Mouse (Mus musculus): Measurements from ENCODE around the gene 4930430F08Rik. TPM values are rescaled to one million over a fixed set of nuclear protein-coding genes. Genes with fewer than 3 reads are reported as not detected.

Gene 4930430F08Rik
- total RNA-seq, 1 experiment, result 20.7 TPM

DNA sequence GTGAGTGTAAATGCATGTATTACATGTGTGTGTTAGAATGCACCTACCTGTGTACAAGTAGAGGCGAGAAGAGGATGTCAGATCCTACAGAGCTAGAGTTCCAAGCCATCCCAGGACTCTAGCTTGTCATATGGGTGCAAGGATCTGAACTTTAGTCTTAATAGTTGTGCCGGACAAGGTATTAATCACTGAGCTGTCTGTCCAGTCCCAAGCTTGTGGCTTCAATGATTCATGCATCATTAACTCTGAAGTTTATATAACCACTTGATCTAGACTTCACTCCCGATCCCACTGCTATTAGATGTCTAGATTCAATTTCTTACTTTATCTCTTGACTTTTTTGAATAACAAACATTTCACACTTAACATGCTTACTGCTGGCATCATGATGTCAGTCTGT, 8.1 kb upstream of the 4930430F08Rik start:
- no peak overlapping the region for H3K27ac ChIP-seq (ENCODE audit: insufficient read depth, low read depth, low read length, poor library complexity, severe bottlenecking)
- no peak overlapping the region for H3K9ac ChIP-seq (ENCODE audit: insufficient read depth, low read depth, low read length, poor library complexity, severe bottlenecking)
- H3K4me1 ChIP-seq (ENCODE audit: control insufficient read depth in 2 of 2, insufficient read depth in 2 of 2, low read length in 2 of 2, poor library complexity in 1 of 2), result no peaks in the 10 kb centered on the region
- no peak for DNase-seq (ENCODE audit: low read depth, low spot score)
- no peaks in the 10 kb centered on the region for H3K36me3 ChIP-seq (ENCODE audit: control insufficient read depth, insufficient read depth, low read length, poor library complexity, severe bottlenecking)
- in situ Hi-C loops (cut with MboI; ENCODE audit: low sequenced_read_pairs in 2 of 2, unreplicated experiment in 2 of 2), result no loop called here
- H3K4me3 ChIP-seq (ENCODE audit: insufficient read depth in 1 of 2, low read depth in 1 of 2, low read length in 2 of 2, poor library complexity in 1 of 2, severe bottlenecking in 1 of 2), result no peak overlapping the region
- no peak for TF ChIP-seq ZNF384 (IDR thresholded peaks at IDR 0.05; ENCODE audit: low read depth, low read length)
- H3K9me3 ChIP-seq (ENCODE audit: control insufficient read depth, insufficient read depth, low read depth, low read length), result no peaks in the 10 kb centered on the region

GRCm38 (mm10) chr10:100588932-100589388, 1.3 kb downstream of the 4930430F08Rik start:
- DNase-seq (ENCODE audit: low read depth, low spot score), result peak; percentile 70
- in situ Hi-C loops (cut with MboI; ENCODE audit: low sequenced_read_pairs in 2 of 2, unreplicated experiment in 2 of 2), result no loop called here
- Histone ChIP-seq H3K9ac (ENCODE audit: insufficient read depth, low read depth, low read length, poor library complexity, severe bottlenecking) (peak overlapping the region; percentile 73), H3K4me1 (ENCODE audit: control insufficient read depth in 2 of 2, insufficient read depth in 2 of 2, low read length in 2 of 2, poor library complexity in 1 of 2) (0 out of 4 replicates have a peak, but pooled peaks cover 0 to 1% of the 10 kb centered on the region in 2 experiments), H3K36me3 (ENCODE audit: control insufficient read depth, insufficient read depth, low read length, poor library complexity, severe bottlenecking) (peaks cover 10% of the 10 kb centered on the region), H3K27ac (ENCODE audit: insufficient read depth, low read depth, low read length, poor library complexity, severe bottlenecking) (no peak overlapping the region), H3K4me3 (ENCODE audit: insufficient read depth in 1 of 2, low read depth in 1 of 2, low read length in 2 of 2, poor library complexity in 1 of 2, severe bottlenecking in 1 of 2) (peak overlapping the region; percentile 79 to 86), H3K9me3 (ENCODE audit: control insufficient read depth, insufficient read depth, low read depth, low read length) (peaks cover 9% of the 10 kb centered on the region)
- TF ChIP-seq ZC3H11A (IDR thresholded peaks at IDR 0.05; ENCODE audit: borderline replicate concordance, low read depth, low read length) (no peak), CHD2 (IDR thresholded peaks at IDR 0.05; ENCODE audit: low read depth, low read length) (no peak), ZNF384 (IDR thresholded peaks at IDR 0.05; ENCODE audit: low read depth, low read length) (no peak), HCFC1 (IDR thresholded peaks at IDR 0.05; ENCODE audit: borderline replicate concordance, insufficient read depth, low read length) (peak; percentile 89), MAFK (IDR thresholded peaks at IDR 0.05; ENCODE audit: insufficient read depth, low read depth, low read length) (no peak)

DNA sequence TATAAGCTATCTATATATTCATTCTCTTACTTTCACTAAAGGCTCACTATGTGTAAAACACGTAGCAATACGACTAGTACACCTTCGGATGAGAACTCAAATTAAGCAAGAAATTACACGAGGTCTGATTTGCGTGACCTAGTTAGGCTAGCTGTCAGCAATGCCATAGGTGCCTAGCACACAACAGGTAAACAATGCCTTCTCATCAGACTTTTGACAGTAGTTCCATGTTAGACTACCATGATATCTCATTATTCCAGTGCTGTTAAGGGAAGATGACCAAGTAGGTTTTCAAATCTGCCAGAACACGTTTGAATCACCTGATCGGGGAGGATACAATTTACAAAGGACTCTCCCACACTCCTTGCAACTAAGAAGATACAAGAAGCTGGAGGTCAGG, 1.7 kb downstream of the 4930430F08Rik start:
- Histone ChIP-seq H3K27ac (ENCODE audit: insufficient read depth, low read depth, low read length, poor library complexity, severe bottlenecking) (no peak overlapping the region), H3K4me3 (ENCODE audit: insufficient read depth in 1 of 2, low read depth in 1 of 2, low read length in 2 of 2, poor library complexity in 1 of 2, severe bottlenecking in 1 of 2) (peak overlapping the region; percentile 79 to 86), H3K36me3 (ENCODE audit: control insufficient read depth, insufficient read depth, low read length, poor library complexity, severe bottlenecking) (peaks cover 10% of the 10 kb centered on the region), H3K9me3 (ENCODE audit: control insufficient read depth, insufficient read depth, low read depth, low read length) (peaks cover 9% of the 10 kb centered on the region), H3K4me1 (ENCODE audit: control insufficient read depth in 2 of 2, insufficient read depth in 2 of 2, low read length in 2 of 2, poor library complexity in 1 of 2) (0 out of 4 replicates have a peak, but pooled peaks cover 0 to 1% of the 10 kb centered on the region in 2 experiments), H3K9ac (ENCODE audit: insufficient read depth, low read depth, low read length, poor library complexity, severe bottlenecking) (peak overlapping the region; percentile 73)
- in situ Hi-C loops (cut with MboI; ENCODE audit: low sequenced_read_pairs in 2 of 2, unreplicated experiment in 2 of 2), result no loop called here
- no peak for DNase-seq (ENCODE audit: low read depth, low spot score)
- TF ChIP-seq HCFC1 (IDR thresholded peaks at IDR 0.05; ENCODE audit: borderline replicate concordance, insufficient read depth, low read length) (no peak), ZNF384 (IDR thresholded peaks at IDR 0.05; ENCODE audit: low read depth, low read length) (no peak), MAFK (IDR thresholded peaks at IDR 0.05; ENCODE audit: insufficient read depth, low read depth, low read length) (no peak), CHD2 (IDR thresholded peaks at IDR 0.05; ENCODE audit: low read depth, low read length) (no peak), ZC3H11A (IDR thresholded peaks at IDR 0.05; ENCODE audit: borderline replicate concordance, low read depth, low read length) (no peak)

DNA sequence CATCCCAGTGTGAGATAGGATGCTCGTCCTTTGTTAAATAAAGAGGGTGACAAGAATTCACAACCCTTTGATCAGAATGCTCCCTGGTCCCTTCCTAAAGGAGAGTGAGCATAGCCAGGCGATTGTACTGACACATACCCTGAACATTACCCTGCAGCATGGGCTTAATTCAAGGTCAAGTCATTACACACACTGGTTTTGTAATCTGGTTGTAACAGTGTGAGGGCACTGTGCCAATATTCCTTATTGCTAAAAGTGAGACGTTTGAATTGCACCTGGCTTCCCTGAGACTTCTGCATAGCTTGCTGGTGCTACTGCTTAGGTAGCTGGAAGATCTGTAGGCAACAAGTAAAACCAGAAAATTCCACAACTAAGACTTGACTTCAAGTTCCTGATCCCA, 6.0 kb downstream of the 4930430F08Rik start:
- H3K36me3 ChIP-seq (ENCODE audit: control insufficient read depth, insufficient read depth, low read length, poor library complexity, severe bottlenecking), result peaks cover 10% of the 10 kb centered on the region
- no peak overlapping the region for H3K27ac ChIP-seq (ENCODE audit: insufficient read depth, low read depth, low read length, poor library complexity, severe bottlenecking)
- in situ Hi-C loops (cut with MboI; ENCODE audit: low sequenced_read_pairs in 2 of 2, unreplicated experiment in 2 of 2), result no loop called here
- H3K9me3 ChIP-seq (ENCODE audit: control insufficient read depth, insufficient read depth, low read depth, low read length), result peaks cover 9% of the 10 kb centered on the region
- H3K9ac ChIP-seq (ENCODE audit: insufficient read depth, low read depth, low read length, poor library complexity, severe bottlenecking), result no peak overlapping the region
- TF ChIP-seq CHD2 (IDR thresholded peaks at IDR 0.05; ENCODE audit: low read depth, low read length) (no peak), HCFC1 (IDR thresholded peaks at IDR 0.05; ENCODE audit: borderline replicate concordance, insufficient read depth, low read length) (no peak), ZNF384 (IDR thresholded peaks at IDR 0.05; ENCODE audit: low read depth, low read length) (no peak), MAFK (IDR thresholded peaks at IDR 0.05; ENCODE audit: insufficient read depth, low read depth, low read length) (no peak), ZC3H11A (IDR thresholded peaks at IDR 0.05; ENCODE audit: borderline replicate concordance, low read depth, low read length) (no peak)
- 0 out of 4 replicates have a peak, but pooled peaks cover 0 to 1% of the 10 kb centered on the region in 2 experiments for H3K4me1 ChIP-seq (ENCODE audit: control insufficient read depth in 2 of 2, insufficient read depth in 2 of 2, low read length in 2 of 2, poor library complexity in 1 of 2)
- no peak for DNase-seq (ENCODE audit: low read depth, low spot score)
- no peak overlapping the region for H3K4me3 ChIP-seq (ENCODE audit: insufficient read depth in 1 of 2, low read depth in 1 of 2, low read length in 2 of 2, poor library complexity in 1 of 2, severe bottlenecking in 1 of 2)

- H3K36me3 ChIP-seq (ENCODE audit: control insufficient read depth, insufficient read depth, low read length, poor library complexity, severe bottlenecking), result peaks cover 9% of the 10 kb centered on the region
- H3K27ac ChIP-seq (ENCODE audit: insufficient read depth, low read depth, low read length, poor library complexity, severe bottlenecking), result no peak overlapping the region
- peaks cover 13% of the 10 kb centered on the region for H3K9me3 ChIP-seq (ENCODE audit: control insufficient read depth, insufficient read depth, low read depth, low read length)
- H3K9ac ChIP-seq (ENCODE audit: insufficient read depth, low read depth, low read length, poor library complexity, severe bottlenecking), result no peak overlapping the region
- H3K4me1 ChIP-seq (ENCODE audit: control insufficient read depth in 2 of 2, insufficient read depth in 2 of 2, low read length in 2 of 2, poor library complexity in 1 of 2), result no peaks in the 10 kb centered on the region
- H3K4me3 ChIP-seq (ENCODE audit: insufficient read depth in 1 of 2, low read depth in 1 of 2, low read length in 2 of 2, poor library complexity in 1 of 2, severe bottlenecking in 1 of 2), result no peak overlapping the region
- TF ChIP-seq HCFC1 (IDR thresholded peaks at IDR 0.05; ENCODE audit: borderline replicate concordance, insufficient read depth, low read length), result no peak
- TF ChIP-seq CHD2 (IDR thresholded peaks at IDR 0.05; ENCODE audit: low read depth, low read length), result no peak
- no peak for TF ChIP-seq ZC3H11A (IDR thresholded peaks at IDR 0.05; ENCODE audit: borderline replicate concordance, low read depth, low read length)
- no peak for TF ChIP-seq ZNF384 (IDR thresholded peaks at IDR 0.05; ENCODE audit: low read depth, low read length)
- no peak for TF ChIP-seq MAFK (IDR thresholded peaks at IDR 0.05; ENCODE audit: insufficient read depth, low read depth, low read length)
- in situ Hi-C loops (cut with MboI; ENCODE audit: low sequenced_read_pairs in 2 of 2, unreplicated experiment in 2 of 2), result no loop called here
- DNase-seq (ENCODE audit: low read depth, low spot score), result no peak
Observed at GRCm38 (mm10) chr10:100575294-100575693, 14.9 kb downstream of the 4930430F08Rik start.
